Mouse (Mus musculus): ENCODE measurements around the gene Cd300ld4.
"Not testable (repeated sequence)": the region's sequence is repeated elsewhere in the genome, so short reads cannot be mapped to it uniquely, and the experiment has no call there.

The Cd300ld4 gene

GRCm38 (mm10) chr11:115026912-115027311 is at the start of gene Cd300ld4:
TSS of gene Cd300ld4 (minus strand) at chr11:115027012.
- in situ Hi-C loops (cut with MboI): not testable (repeated sequence)

- in situ Hi-C loops (cut with MboI): no loop called here
These were observed 49.0 kb upstream of the Cd300ld4 start for GRCm38 (mm10) chr11:115075859-115076258.

GRCm38 (mm10) chr11:115075407-115075806 is 48.6 kb upstream of the Cd300ld4 start:
- in situ Hi-C loops (cut with MboI): no loop called here

GRCm38 (mm10) chr11:115073002-115073401 is 46.2 kb upstream of the Cd300ld4 start:
- in situ Hi-C loops (cut with MboI): no loop called here

- in situ Hi-C loops (cut with MboI): no loop called here
These were observed 45.0 kb upstream of the Cd300ld4 start for GRCm38 (mm10) chr11:115071631-115072294.

- in situ Hi-C loops (cut with MboI): no loop called here
These were observed 44.3 kb upstream of the Cd300ld4 start for GRCm38 (mm10) chr11:115071015-115071551.

GRCm38 (mm10) chr11:115066768-115067167 is 40.0 kb upstream of the Cd300ld4 start:
- in situ Hi-C loops (cut with MboI): no loop called here

- in situ Hi-C loops (cut with MboI): no loop called here
These were observed 35.3 kb upstream of the Cd300ld4 start, which contains the start of gene Cd300e for GRCm38 (mm10) chr11:115062077-115062476. TSS of gene Cd300e (minus strand) at chr11:115062177.

GRCm38 (mm10) chr11:115059797-115060196 is 33.0 kb upstream of the Cd300ld4 start:
- in situ Hi-C loops (cut with MboI): no loop called here

- in situ Hi-C loops (cut with MboI): no loop called here
These were observed 31.9 kb upstream of the Cd300ld4 start for GRCm38 (mm10) chr11:115058701-115059100.

GRCm38 (mm10) chr11:115054537-115054936 is 27.7 kb upstream of the Cd300ld4 start:
- in situ Hi-C loops (cut with MboI): no loop called here

- in situ Hi-C loops (cut with MboI): no loop called here
These were observed 26.2 kb upstream of the Cd300ld4 start for GRCm38 (mm10) chr11:115052991-115053390.

GRCm38 (mm10) chr11:115052206-115052605 is 25.4 kb upstream of the Cd300ld4 start:
- in situ Hi-C loops (cut with MboI): no loop called here

GRCm38 (mm10) chr11:115049282-115049895 is 22.6 kb upstream of the Cd300ld4 start:
- in situ Hi-C loops (cut with MboI): no loop called here

- in situ Hi-C loops (cut with MboI): no loop called here
These were observed 21.4 kb upstream of the Cd300ld4 start, which contains the start of gene Cd300ld3 for GRCm38 (mm10) chr11:115048259-115048658. TSS of gene Cd300ld3 (minus strand) at chr11:115048409.

- in situ Hi-C loops (cut with MboI): not testable (repeated sequence)
These were observed 10.9 kb upstream of the Cd300ld4 start, which contains the start of gene Cd300ld5 for GRCm38 (mm10) chr11:115037669-115038068. TSS of gene Cd300ld5 (minus strand) at chr11:115037769.

- in situ Hi-C loops (cut with MboI): not testable (repeated sequence)
These were observed 10.7 kb downstream of the Cd300ld4 start, which contains the start of gene Cd300ld2 for GRCm38 (mm10) chr11:115016093-115016492. TSS of gene Cd300ld2 (minus strand) at chr11:115016193.

- in situ Hi-C loops (cut with MboI): no loop called here
These were observed 22.7 kb downstream of the Cd300ld4 start for GRCm38 (mm10) chr11:115004070-115004469.

GRCm38 (mm10) chr11:115001474-115002040 is 25.3 kb downstream of the Cd300ld4 start, which contains the start of gene Cd300c2:
TSS of gene Cd300c2 (minus strand) at chr11:115001880.
- in situ Hi-C loops (cut with MboI): no loop called here

GRCm38 (mm10) chr11:114989793-114990192 is 37.0 kb downstream of the Cd300ld4 start, which contains the start of gene Cd300ld:
TSS of gene Cd300ld (minus strand) at chr11:114989922.
- in situ Hi-C loops (cut with MboI): no loop called here

- in situ Hi-C loops (cut with MboI): no loop called here
These were observed 44.9 kb downstream of the Cd300ld4 start for GRCm38 (mm10) chr11:114981866-114982265.

- in situ Hi-C loops (cut with MboI): no loop called here
These were observed 54.1 kb downstream of the Cd300ld4 start for GRCm38 (mm10) chr11:114972726-114973125.
